Mouse (Mus musculus) lung, postnatal 36 days (tissue): ENCODE results near the gene Il1b.

Experiments used
- DNase-seq: peaks from one replicate; pipeline ENCODE4 v3.0.0; 2022; ENCODE audit warnings: mixed read lengths

The Il1b gene

GRCm38 (mm10) chr2:129371039-129371438, at the start of gene Il1b:
Gene Il1b, minus strand, starts transcription at chr2:129371139.
- DNase-seq = no peak

GRCm38 (mm10) chr2:129419361-129419880, 48.5 kb upstream of the Il1b start:
- no peak for DNase-seq

- DNase-seq = no peak
Observed at GRCm38 (mm10) chr2:129414593-129414992, 43.7 kb upstream of the Il1b start.

- no peak for DNase-seq
Observed at GRCm38 (mm10) chr2:129413488-129413887, 42.5 kb upstream of the Il1b start.

- DNase-seq = no peak
Observed at GRCm38 (mm10) chr2:129411651-129412050, 40.7 kb upstream of the Il1b start.

- DNase-seq = peak; percentile 15
Observed at GRCm38 (mm10) chr2:129410344-129410743, 39.4 kb upstream of the Il1b start.

GRCm38 (mm10) chr2:129408476-129408875, 37.5 kb upstream of the Il1b start:
- peak; percentile 85 for DNase-seq

- DNase-seq = no peak
Observed at GRCm38 (mm10) chr2:129407596-129407995, 36.7 kb upstream of the Il1b start.

GRCm38 (mm10) chr2:129406508-129406907, 35.6 kb upstream of the Il1b start:
- DNase-seq = no peak

GRCm38 (mm10) chr2:129403786-129404185, 32.8 kb upstream of the Il1b start:
- DNase-seq = no peak

- DNase-seq = no peak
Observed at GRCm38 (mm10) chr2:129402330-129402729, 31.4 kb upstream of the Il1b start.

GRCm38 (mm10) chr2:129401803-129402202, 30.9 kb upstream of the Il1b start:
- no peak for DNase-seq

- DNase-seq = no peak
Observed at GRCm38 (mm10) chr2:129398176-129398575, 27.2 kb upstream of the Il1b start.

- DNase-seq = peak; percentile 61
Observed at GRCm38 (mm10) chr2:129393524-129393923, 22.6 kb upstream of the Il1b start.

- no peak for DNase-seq
Observed at GRCm38 (mm10) chr2:129390161-129390560, 19.2 kb upstream of the Il1b start.

GRCm38 (mm10) chr2:129389323-129389722, 18.4 kb upstream of the Il1b start:
- peak; percentile 55 for DNase-seq

GRCm38 (mm10) chr2:129385331-129385730, 14.4 kb upstream of the Il1b start:
- no peak for DNase-seq

- DNase-seq = no peak
Observed at GRCm38 (mm10) chr2:129384272-129384660, 13.3 kb upstream of the Il1b start.

- no peak for DNase-seq
Observed at GRCm38 (mm10) chr2:129383512-129384271, 12.8 kb upstream of the Il1b start.

- peak; percentile 39 for DNase-seq
Observed at GRCm38 (mm10) chr2:129380746-129381474, 10.0 kb upstream of the Il1b start.

GRCm38 (mm10) chr2:129380211-129380610, 9.3 kb upstream of the Il1b start:
- peak; percentile 68 for DNase-seq

- peak; percentile 76 for DNase-seq
Observed at GRCm38 (mm10) chr2:129373307-129373706, 2.4 kb upstream of the Il1b start.

- DNase-seq = no peak
Observed at GRCm38 (mm10) chr2:129369615-129370014, 1.3 kb downstream of the Il1b start.

GRCm38 (mm10) chr2:129368795-129369194, 2.1 kb downstream of the Il1b start:
- no peak for DNase-seq
